Mouse (Mus musculus) cortical plate, adult 2 months (tissue): ENCODE data around the gene Hpse2. TPM values are rescaled to one million over a fixed set of nuclear protein-coding genes. Genes with fewer than 3 reads are reported as not detected.

Experiments used
- H3K27ac ChIP-seq: fragments of 200-500 bp; 2 replicates; pipeline ENCODE4 v1.5.1; 2012; ENCODE audit warnings: low read length, control low read depth, inconsistent platforms; ENCODE audit not compliant: insufficient read depth
- H3K4me1 ChIP-seq: fragments of 200-500 bp; 2 replicates; pipeline ENCODE4 v1.6.1; 2011; ENCODE audit warnings: low read length; ENCODE audit not compliant: control insufficient read depth, insufficient read depth
- H3K4me3 ChIP-seq: fragments of 200-500 bp; 2 replicates; pipeline ENCODE4 v1.5.1; 2011; ENCODE audit warnings: mild to moderate bottlenecking, low read length, control low read depth; ENCODE audit not compliant: insufficient read depth
- CTCF ChIP-seq: fragments of 200-500 bp; IDR thresholded peaks from 2 replicates; pipeline ENCODE4 v1.5.1; 2011; ENCODE audit warnings: mild to moderate bottlenecking, control low read depth, low read length; ENCODE audit not compliant: insufficient read depth; ENCODE audit errors: extremely low read depth
- POLR2A ChIP-seq: fragments of 200-500 bp; IDR thresholded peaks from 2 replicates; pipeline ENCODE4 v1.6.1; 2011; ENCODE audit warnings: mild to moderate bottlenecking, low read length, control low read depth; ENCODE audit not compliant: insufficient read depth; ENCODE audit errors: extremely low read depth
- polyA plus RNA-seq: library from polyadenylated mRNA; depleted of rRNA; stranded (reverse); fragments of >200 nt; gene quantifications from 2 replicates; pipeline ENCODE4 v1.2.3, GENCODE M21; 2012; rRNA removed

Gene Hpse2
- 0.02 TPM in 2 replicates for polyA plus RNA-seq

DNA sequence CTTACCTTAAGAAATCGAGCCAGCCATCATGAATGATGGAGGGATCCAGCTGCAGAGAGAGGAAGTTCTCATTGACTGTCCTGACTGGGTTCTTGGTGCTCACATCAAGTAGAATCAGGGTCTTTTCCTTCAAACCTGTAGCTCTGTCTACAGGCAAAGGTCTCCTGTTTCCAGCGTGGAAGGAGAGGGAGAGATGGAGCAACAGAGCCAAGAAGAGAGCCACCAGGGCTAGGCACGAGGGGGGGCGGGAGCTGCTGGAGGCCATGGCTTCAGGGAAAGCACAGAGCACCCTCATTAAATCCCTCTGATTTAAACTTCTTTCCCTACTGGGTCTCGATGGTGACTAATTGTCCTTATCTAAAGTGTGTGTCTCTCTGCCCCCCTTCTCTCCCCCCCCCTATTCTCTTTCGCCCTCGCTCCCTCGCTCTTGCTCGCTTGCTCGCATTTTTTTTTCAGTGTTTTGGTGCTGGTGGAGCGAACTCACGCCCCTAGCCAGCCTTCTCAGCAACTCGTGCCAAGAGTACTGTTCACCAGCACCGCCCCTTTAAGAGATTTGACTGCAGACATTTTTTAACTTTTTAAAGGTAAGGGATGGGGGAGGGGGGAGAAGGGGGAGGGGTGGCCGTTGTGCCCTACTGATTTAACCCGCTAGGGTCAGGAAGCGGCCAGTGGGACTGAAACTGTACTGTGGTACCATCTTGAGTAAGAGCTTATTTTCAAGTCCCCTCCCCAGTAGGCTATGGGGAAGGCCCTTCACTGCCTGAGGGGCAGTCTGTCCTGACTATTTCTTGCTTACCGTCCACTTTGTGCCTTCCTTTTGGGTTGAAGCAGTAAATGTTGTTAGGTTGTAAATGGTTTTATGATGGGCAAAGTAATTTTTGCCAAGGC lies at the start of gene Hpse2:
Gene Hpse2 (minus strand): TSS at position 339 of the 888 bp plus-strand sequence.
- no peak within 1 kb of the TSS for H3K4me3 ChIP-seq
- H3K4me1 ChIP-seq, result no peaks in the 10 kb centered on the region
- TF ChIP-seq CTCF (no peak), POLR2A (no peak)
- H3K27ac ChIP-seq, result no peak within 1 kb of the TSS

DNA sequence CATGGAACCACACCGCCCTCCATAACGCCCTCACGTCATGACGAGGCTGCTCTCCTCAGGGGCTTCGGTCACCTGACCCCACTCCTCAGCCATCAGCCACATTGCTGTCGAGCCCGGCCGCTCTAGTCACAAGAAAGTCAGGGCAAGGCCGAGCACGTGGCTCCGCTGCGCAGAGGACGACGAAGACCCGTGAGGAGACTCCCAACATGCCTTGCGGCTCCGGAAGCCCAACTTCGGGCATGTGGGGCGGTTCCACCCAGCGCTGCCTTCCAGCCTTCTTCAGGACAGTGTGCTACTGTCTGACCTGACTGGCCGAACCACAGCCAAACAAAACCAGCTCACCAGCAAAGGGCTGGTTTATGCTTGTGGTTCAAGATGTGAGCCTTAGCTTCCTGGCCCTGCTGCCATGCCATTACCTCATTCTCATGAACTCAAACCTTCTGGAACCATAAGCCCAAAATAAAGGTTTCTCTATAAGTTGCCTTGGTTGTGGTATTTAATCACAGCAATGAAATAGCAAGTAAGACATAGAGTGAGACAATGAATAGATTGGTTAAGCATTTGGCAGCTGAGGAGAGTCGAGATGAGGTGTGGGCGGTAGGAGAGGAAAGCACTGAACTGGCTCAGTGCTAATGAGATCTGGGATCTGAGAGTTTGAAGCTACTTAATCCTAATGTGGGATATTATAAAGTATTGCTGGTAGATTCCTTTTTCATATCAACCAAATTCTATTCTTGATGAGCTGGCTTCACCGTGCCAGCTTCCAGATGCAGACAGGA lies 39.5 kb upstream of the Hpse2 start:
- H3K4me1 ChIP-seq, result no peaks in the 10 kb centered on the region
- no peak overlapping the region for H3K27ac ChIP-seq
- no peak for TF ChIP-seq POLR2A
- TF ChIP-seq CTCF, result no peak
- H3K4me3 ChIP-seq, result no peak overlapping the region

DNA sequence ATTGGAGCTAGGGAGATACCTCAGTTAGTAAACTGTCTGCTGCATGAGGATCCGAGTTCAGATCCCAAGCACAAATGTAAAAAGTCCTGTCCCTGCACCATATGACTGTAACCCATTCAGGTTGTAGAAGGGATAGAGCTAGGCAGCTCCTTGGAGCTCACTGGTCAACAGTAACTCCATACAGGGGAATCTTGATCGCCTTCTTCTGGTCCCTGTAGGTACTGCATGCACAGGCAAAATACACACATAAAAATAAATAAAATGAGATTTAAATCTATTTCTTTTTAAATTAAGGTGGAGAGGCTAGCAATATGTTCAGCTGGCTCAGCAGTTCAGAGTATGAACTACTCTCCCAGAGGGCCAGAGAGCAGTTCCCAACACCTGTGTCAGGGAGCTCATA lies 35.9 kb upstream of the Hpse2 start:
- H3K4me3 ChIP-seq, result no peak overlapping the region
- no peak overlapping the region for H3K27ac ChIP-seq
- no peaks in the 10 kb centered on the region for H3K4me1 ChIP-seq
- TF ChIP-seq POLR2A (no peak), CTCF (no peak)

DNA sequence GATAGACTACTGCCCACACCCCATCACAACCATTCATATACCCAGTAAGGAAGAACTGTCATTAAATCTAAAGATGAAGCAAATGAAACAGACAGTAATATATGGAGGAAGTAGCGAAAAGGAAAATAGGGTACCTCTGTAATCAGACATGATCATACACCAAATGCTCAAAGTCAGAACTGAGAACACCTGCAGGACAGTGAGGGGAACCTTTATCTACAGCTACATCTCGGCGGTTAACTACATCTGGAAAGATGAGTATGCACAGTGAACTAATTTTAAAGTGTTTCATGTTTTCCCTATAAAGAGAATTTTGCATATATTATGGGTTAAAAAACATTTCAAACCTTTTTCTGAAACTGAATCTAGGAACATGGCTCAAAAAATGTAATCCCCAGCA lies 32.4 kb upstream of the Hpse2 start:
- no peak overlapping the region for H3K27ac ChIP-seq
- H3K4me3 ChIP-seq, result no peak overlapping the region
- TF ChIP-seq POLR2A (no peak), CTCF (no peak)
- no peaks in the 10 kb centered on the region for H3K4me1 ChIP-seq

DNA sequence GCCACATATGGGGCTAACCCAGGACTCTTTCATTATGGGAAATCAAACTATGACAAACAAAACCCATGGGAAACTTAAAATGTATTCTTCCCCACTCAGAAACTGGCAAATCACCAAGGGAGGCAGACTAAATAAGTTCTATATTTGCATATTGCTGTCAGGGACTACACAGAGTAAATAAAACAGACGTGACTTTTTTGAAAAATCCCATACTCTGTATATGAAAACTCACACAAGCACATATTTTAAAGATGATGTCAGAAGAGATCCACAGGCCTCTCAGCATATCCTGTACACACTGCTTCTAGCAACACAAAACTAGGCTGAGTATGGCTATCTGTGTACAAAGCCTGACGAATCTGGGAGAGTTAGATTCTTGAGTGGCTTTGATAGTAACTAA lies 27.4 kb upstream of the Hpse2 start:
- H3K4me3 ChIP-seq, result no peak overlapping the region
- no peak overlapping the region for H3K27ac ChIP-seq
- no peak for TF ChIP-seq CTCF
- no peak for TF ChIP-seq POLR2A
- no peaks in the 10 kb centered on the region for H3K4me1 ChIP-seq

DNA sequence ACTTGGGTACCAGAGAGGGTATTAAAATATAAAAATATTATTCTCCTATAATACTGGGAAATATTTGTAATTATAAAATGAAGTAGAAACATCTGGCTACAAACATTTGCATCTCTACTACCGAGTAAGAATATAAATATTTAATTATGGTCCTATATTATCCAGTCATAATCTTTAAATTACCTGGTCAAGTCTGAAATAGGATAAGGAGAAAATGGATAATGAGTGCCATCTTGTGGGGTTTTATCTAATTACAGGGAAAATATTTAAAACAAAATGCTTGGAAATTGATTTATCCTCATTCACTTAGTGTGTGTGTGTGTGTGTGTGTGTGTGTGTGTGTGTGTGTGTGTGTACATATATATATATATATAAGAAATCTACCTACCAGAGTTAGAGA lies 19.0 kb upstream of the Hpse2 start:
- Histone ChIP-seq H3K27ac (no peak overlapping the region), H3K4me3 (no peak overlapping the region), H3K4me1 (no peaks in the 10 kb centered on the region)
- TF ChIP-seq CTCF (no peak), POLR2A (no peak)

DNA sequence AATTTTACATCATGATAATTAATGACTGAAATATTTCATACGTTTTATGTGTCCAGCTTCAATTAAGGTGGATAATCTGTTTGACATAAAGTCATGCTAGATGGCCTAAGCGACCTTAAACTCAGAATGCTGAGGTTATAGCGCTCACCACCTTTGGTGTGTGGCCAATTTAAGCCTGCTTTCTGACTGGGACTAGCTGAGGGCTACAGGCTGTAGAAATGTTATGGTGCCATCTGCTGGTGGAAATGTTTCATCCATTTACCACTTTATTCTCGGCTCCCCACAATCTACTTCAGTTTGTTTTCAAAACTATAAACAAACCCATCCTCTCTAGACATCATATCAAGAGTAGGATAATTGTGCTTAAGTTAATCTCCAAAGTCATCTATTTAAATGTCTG lies 8.2 kb upstream of the Hpse2 start:
- Histone ChIP-seq H3K27ac (no peak overlapping the region), H3K4me3 (no peak overlapping the region), H3K4me1 (no peaks in the 10 kb centered on the region)
- TF ChIP-seq CTCF (peak; percentile 62), POLR2A (no peak)

DNA sequence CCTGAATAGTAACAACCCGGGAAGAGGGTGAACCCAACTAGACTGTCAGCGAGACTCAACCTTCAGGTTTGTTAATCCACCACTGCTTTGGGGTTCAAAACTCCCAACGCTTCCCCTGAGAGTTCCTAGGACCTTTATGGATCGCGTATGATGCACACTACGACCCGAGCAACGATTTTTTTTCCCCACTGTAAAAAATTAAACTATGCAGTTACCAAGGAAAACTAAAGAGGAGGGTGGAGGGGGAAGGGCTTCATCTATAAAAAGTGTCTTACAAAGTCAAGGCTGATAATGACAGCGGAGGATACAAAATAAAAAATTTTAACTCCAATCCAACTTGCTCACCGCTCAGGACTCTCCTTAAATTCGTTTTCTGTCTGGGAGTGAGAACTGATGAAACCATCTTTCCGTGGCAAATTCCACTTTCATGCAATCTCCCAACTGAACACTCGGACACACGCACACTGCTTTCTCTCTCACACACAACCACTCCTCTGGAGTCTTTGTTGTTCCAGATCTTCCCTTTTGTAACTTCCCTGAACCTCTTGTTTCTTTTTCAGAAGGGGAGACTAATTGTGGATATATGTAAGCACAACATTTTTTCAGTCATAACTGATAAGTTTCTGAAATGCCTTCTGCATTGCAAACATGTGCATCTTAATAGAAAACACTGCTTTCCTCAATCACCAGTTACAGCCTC lies 934 bp downstream of the Hpse2 start:
- TF ChIP-seq CTCF, result no peak
- TF ChIP-seq POLR2A, result no peak
- Histone ChIP-seq H3K4me3 (no peak overlapping the region; the same call in 1 of the 2 replicates), H3K27ac (no peak overlapping the region), H3K4me1 (no peaks in the 10 kb centered on the region)
